In genomic region chr19:10203848-10204615, GRCm38 (mm10) we compare ENCODE assay signal across 8 mouse cellular contexts. TPM values are rescaled to one million over a fixed set of nuclear protein-coding genes. Genes with fewer than 3 reads are reported as not detected.
A peak's percentile ranks its signal among the peaks of the same experiment; 100 is the strongest.
DNase-seq lines count a peak whose midpoint lies in the region; ATAC-seq lines count a peak whose summit lies in the region.

Gene Tmem258 (plus strand): TSS chr19:10204014.
Gene Fen1 (minus strand): TSS chr19:10204169.

- peak; percentile 83 for ATAC-seq in inflammation-experienced regulatory T-cells, adult 6 months
- ATAC-seq in megakaryocyte-erythroid progenitor cell, adult 5-6 weeks (replicated peaks; ENCODE audit: low FRiP score, low TSS enrichment, poor library complexity, severe bottlenecking), result peak; percentile 78

- intact Hi-C loops in gastrocnemius, postnatal 14 days (cut with DNase I; ENCODE audit: low total_unique reads), result no loop called here
- intact Hi-C loops in left cerebral cortex, postnatal 10 days (cut with DNase I), result no loop called here

- peak; percentile 97 for DNase-seq in adipocyte (ENCODE audit: low spot score)
- DNase-seq in embryo, embryonic 10 days (ENCODE audit: low spot score), result peak; percentile 94
- peak; percentile 86 for DNase-seq in gastrocnemius, postnatal 14 days
- peak; percentile 77 to 90 for DNase-seq in left cerebral cortex, postnatal 10 days (ENCODE audit: extremely low spot score in 1 of 2, low spot score in 2 of 2)
- peak; percentile 90 for DNase-seq in right cerebral cortex, postnatal 25 days
- DNase-seq in urinary bladder, postnatal 4 days (ENCODE audit: low spot score in 2 of 2), result peak; percentile 83 to 90

RNA-seq across cellular contexts. Expression of gene Tmem258, which starts in this region (rescaled TPM):
- 10 to 100 TPM; 92.6 to 96.5 TPM for total RNA-seq in gastrocnemius, postnatal 14 days (2021)
- polyA plus RNA-seq in inflammation-experienced regulatory T-cells, adult 6 months (2017; shearing (Covaris generic)), result 100 to 1,000 TPM; 337 to 380 (median 368) TPM
- total RNA-seq in left cerebral cortex, postnatal 10 days (2021), result 10 to 100 TPM; 90.5 TPM
- total RNA-seq in megakaryocyte-erythroid progenitor cell, adult 5-6 weeks (2014; fragmentation: Nextera tagmentation), result 222 and 247 TPM in 2 replicates
- 196 and 256 TPM in 2 replicates for total RNA-seq in megakaryocyte-erythroid progenitor cell, adult 5-6 weeks (2017)

RNA-seq across cellular contexts. Expression of gene Fen1, which starts in this region (rescaled TPM):
- 1 to 10 TPM; 4.2 to 6.2 TPM for total RNA-seq in gastrocnemius, postnatal 14 days (2021)
- 100 to 1,000 TPM in 1 of 3 experiments, 10 to 100 TPM in 2; 51.3 to 106 (median 64.4) TPM for polyA plus RNA-seq in inflammation-experienced regulatory T-cells, adult 6 months (2017; shearing (Covaris generic))
- 10 to 100 TPM in 1 of 2 experiments, 1 to 10 TPM in 1; 10.0 to 10.8 TPM for total RNA-seq in left cerebral cortex, postnatal 10 days (2021)
- total RNA-seq in megakaryocyte-erythroid progenitor cell, adult 5-6 weeks (2014; fragmentation: Nextera tagmentation), result 112 and 116 TPM in 2 replicates
- 136 and 160 TPM in 2 replicates for total RNA-seq in megakaryocyte-erythroid progenitor cell, adult 5-6 weeks (2017)

Comparison
In these comparisons a context has a peak if more than half of its experiments do, and no peak if none do; other contexts are left out.
1. Peak in every context shown above with its lines: DNase-seq and ATAC-seq.
2. RNA of gene Fen1 (total RNA-seq): 112 to 160 TPM in megakaryocyte-erythroid progenitor cell, adult 5-6 weeks; 10.0 to 10.8 TPM in left cerebral cortex, postnatal 10 days and 4.2 to 6.2 TPM in gastrocnemius, postnatal 14 days; every median in the first group is over 4 times any median in the second.